Mouse (Mus musculus): ENCODE measurements around the gene Tnpo2.

DNA sequence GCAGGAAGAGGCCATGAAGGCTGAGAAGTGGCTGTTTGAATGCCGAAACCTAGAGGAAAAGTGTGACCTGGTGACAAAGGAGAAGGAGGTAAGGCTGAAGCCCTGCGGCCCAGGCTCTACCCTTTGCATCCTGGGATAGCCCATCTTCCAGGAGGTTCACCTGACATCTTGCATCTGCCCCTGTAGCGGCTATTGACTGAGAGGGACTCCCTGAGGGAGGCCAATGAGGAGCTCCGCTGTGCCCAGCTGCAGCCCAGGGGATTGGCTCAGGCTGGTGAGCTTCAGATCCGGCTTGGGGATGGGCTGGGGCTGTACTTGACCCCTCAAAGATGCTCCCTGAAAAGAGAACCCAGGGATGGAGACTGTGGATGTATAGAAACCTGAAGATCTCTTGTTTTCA lies 39.7 kb upstream of the Tnpo2 start:
- TF ChIP-seq EP300 (IDR thresholded peaks at IDR 0.05; ENCODE audit: insufficient read depth, low read depth, low read length) (no peak), CTCF (IDR thresholded peaks at IDR 0.05) (no peak)

Data from heart, adult 2 months (tissue).